Mouse (Mus musculus): ENCODE measurements around the gene Ccdc187. TPM values are rescaled to one million over a fixed set of nuclear protein-coding genes. Genes with fewer than 3 reads are reported as not detected.

The Ccdc187 gene
- polyA plus RNA-seq, 1 experiment from 2014 or later = 0.09 TPM

- 60% methylated on average over 7 of the region's 7 CpGs for WGBS (ENCODE audit: insufficient replicate concordance)
- H3K9ac ChIP-seq (ENCODE audit: low read depth, low read length) = no peak overlapping the region
- no peak overlapping the region for H3K4me2 ChIP-seq
Measured at GRCm38 (mm10) chr2:26299336-26299735, 5.0 kb upstream of the Ccdc187 start.

GRCm38 (mm10) chr2:26298856-26299230 lies 4.5 kb upstream of the Ccdc187 start:
- H3K9ac ChIP-seq (ENCODE audit: low read depth, low read length) = no peak overlapping the region; the same call in 1 of the 2 replicates
- 0 out of 2 replicates have a peak, but pooled peaks cover 2% of the 10 kb centered on the region for H3K27me3 ChIP-seq (ENCODE audit: control insufficient read depth, insufficient read depth, low read length)
- no peaks in the 10 kb centered on the region for H3K36me3 ChIP-seq (ENCODE audit: control insufficient read depth, insufficient read depth, low read length)
- peak overlapping the region; percentile 56; the same call in 1 of the 2 replicates for H3K4me2 ChIP-seq
- 28% methylated on average over 4 of the region's 4 CpGs for WGBS (ENCODE audit: insufficient replicate concordance)
- H3K4me3 ChIP-seq (ENCODE audit: low read depth, low read length) = no peak overlapping the region
- ATAC-seq (replicated peaks; ENCODE audit: insufficient number of reproducible peaks, low FRiP score, low TSS enrichment) = no peak
- H3K4me1 ChIP-seq (ENCODE audit: control insufficient read depth, insufficient read depth, low read length) = peaks cover 42% of the 10 kb centered on the region
- no peak overlapping the region for H3K27ac ChIP-seq (ENCODE audit: low read depth, low read length)
- no peaks in the 10 kb centered on the region for H3K9me3 ChIP-seq (replicated peaks; ENCODE audit: control insufficient read depth, low read length)

More at GRCm38 (mm10) chr2:26299336-26299735, 5.0 kb upstream of the Ccdc187 start:
- H3K27ac ChIP-seq (ENCODE audit: low read depth, low read length) = no peak overlapping the region
- H3K4me3 ChIP-seq (ENCODE audit: low read depth, low read length) = no peak overlapping the region
- no peaks in the 10 kb centered on the region for H3K9me3 ChIP-seq (replicated peaks; ENCODE audit: control insufficient read depth, low read length)
- peaks cover 42% of the 10 kb centered on the region for H3K4me1 ChIP-seq (ENCODE audit: control insufficient read depth, insufficient read depth, low read length)
- 0 out of 2 replicates have a peak, but pooled peaks cover 2% of the 10 kb centered on the region for H3K27me3 ChIP-seq (ENCODE audit: control insufficient read depth, insufficient read depth, low read length)
- no peak for ATAC-seq (replicated peaks; ENCODE audit: insufficient number of reproducible peaks, low FRiP score, low TSS enrichment)
- H3K36me3 ChIP-seq (ENCODE audit: control insufficient read depth, insufficient read depth, low read length) = no peaks in the 10 kb centered on the region

GRCm38 (mm10) chr2:26298208-26298855 lies 4.0 kb upstream of the Ccdc187 start:
- WGBS (ENCODE audit: insufficient replicate concordance) = 5% methylated on average over 10 of the region's 10 CpGs
- no peak overlapping the region for H3K9ac ChIP-seq (ENCODE audit: low read depth, low read length)
- no peak for ATAC-seq (replicated peaks; ENCODE audit: insufficient number of reproducible peaks, low FRiP score, low TSS enrichment)
- H3K27me3 ChIP-seq (ENCODE audit: control insufficient read depth, insufficient read depth, low read length) = 0 out of 2 replicates have a peak, but pooled peaks cover 2% of the 10 kb centered on the region
- H3K27ac ChIP-seq (ENCODE audit: low read depth, low read length) = no peak overlapping the region
- H3K36me3 ChIP-seq (ENCODE audit: control insufficient read depth, insufficient read depth, low read length) = no peaks in the 10 kb centered on the region
- no peaks in the 10 kb centered on the region for H3K9me3 ChIP-seq (replicated peaks; ENCODE audit: control insufficient read depth, low read length)
- H3K4me3 ChIP-seq (ENCODE audit: low read depth, low read length) = peak overlapping the region; percentile 6; the same call in 1 of the 2 replicates
- peak overlapping the region; percentile 56 for H3K4me2 ChIP-seq
- H3K4me1 ChIP-seq (ENCODE audit: control insufficient read depth, insufficient read depth, low read length) = peaks cover 42% of the 10 kb centered on the region

- H3K27ac ChIP-seq (ENCODE audit: low read depth, low read length) = peak overlapping the region; percentile 50
- H3K9ac ChIP-seq (ENCODE audit: low read depth, low read length) = peak overlapping the region; percentile 46; the same call in 1 of the 2 replicates
- 46% methylated on average over 6 of the region's 6 CpGs for whole genome bisulfite sequencing (ENCODE audit: insufficient replicate concordance)
- ATAC-seq (replicated peaks; ENCODE audit: insufficient number of reproducible peaks, low FRiP score, low TSS enrichment) = no peak
- H3K4me1 ChIP-seq (ENCODE audit: control insufficient read depth, insufficient read depth, low read length) = peaks cover 42% of the 10 kb centered on the region
- H3K4me3 ChIP-seq (ENCODE audit: low read depth, low read length) = no peak overlapping the region
- no peaks in the 10 kb centered on the region for H3K9me3 ChIP-seq (replicated peaks; ENCODE audit: control insufficient read depth, low read length)
- H3K36me3 ChIP-seq (ENCODE audit: control insufficient read depth, insufficient read depth, low read length) = no peaks in the 10 kb centered on the region
- no peak overlapping the region for H3K4me2 ChIP-seq
- H3K27me3 ChIP-seq (ENCODE audit: control insufficient read depth, insufficient read depth, low read length) = 0 out of 2 replicates have a peak, but pooled peaks cover 2% of the 10 kb centered on the region
Measured at GRCm38 (mm10) chr2:26296606-26297195, 2.3 kb upstream of the Ccdc187 start.

GRCm38 (mm10) chr2:26290133-26290532 lies 4.2 kb downstream of the Ccdc187 start:
- WGBS (ENCODE audit: insufficient replicate concordance) = 52% methylated on average over 5 of the region's 5 CpGs
- H3K4me3 ChIP-seq (ENCODE audit: low read depth, low read length) = no peak overlapping the region
- H3K9ac ChIP-seq (ENCODE audit: low read depth, low read length) = no peak overlapping the region
- no peaks in the 10 kb centered on the region for H3K9me3 ChIP-seq (replicated peaks; ENCODE audit: control insufficient read depth, low read length)
- no peak overlapping the region for H3K4me2 ChIP-seq
- no peaks in the 10 kb centered on the region for H3K27me3 ChIP-seq (ENCODE audit: control insufficient read depth, insufficient read depth, low read length)
- no peak overlapping the region for H3K27ac ChIP-seq (ENCODE audit: low read depth, low read length)
- ATAC-seq (replicated peaks; ENCODE audit: insufficient number of reproducible peaks, low FRiP score, low TSS enrichment) = no peak
- H3K4me1 ChIP-seq (ENCODE audit: control insufficient read depth, insufficient read depth, low read length) = no peaks in the 10 kb centered on the region
- H3K36me3 ChIP-seq (ENCODE audit: control insufficient read depth, insufficient read depth, low read length) = no peaks in the 10 kb centered on the region

- no peak overlapping the region for H3K4me2 ChIP-seq
- no peaks in the 10 kb centered on the region for H3K27me3 ChIP-seq (ENCODE audit: control insufficient read depth, insufficient read depth, low read length)
- no peaks in the 10 kb centered on the region for H3K4me1 ChIP-seq (ENCODE audit: control insufficient read depth, insufficient read depth, low read length)
- ATAC-seq (replicated peaks; ENCODE audit: insufficient number of reproducible peaks, low FRiP score, low TSS enrichment) = no peak
- 72% methylated on average over 7 of the region's 7 CpGs for WGBS (ENCODE audit: insufficient replicate concordance)
- H3K9ac ChIP-seq (ENCODE audit: low read depth, low read length) = no peak overlapping the region
- H3K36me3 ChIP-seq (ENCODE audit: control insufficient read depth, insufficient read depth, low read length) = no peaks in the 10 kb centered on the region
- H3K27ac ChIP-seq (ENCODE audit: low read depth, low read length) = no peak overlapping the region
- H3K4me3 ChIP-seq (ENCODE audit: low read depth, low read length) = no peak overlapping the region
- no peaks in the 10 kb centered on the region for H3K9me3 ChIP-seq (replicated peaks; ENCODE audit: control insufficient read depth, low read length)
Measured at GRCm38 (mm10) chr2:26286391-26286790, 8.0 kb downstream of the Ccdc187 start.

GRCm38 (mm10) chr2:26285804-26286203 lies 8.6 kb downstream of the Ccdc187 start:
- Histone ChIP-seq H3K27ac (ENCODE audit: low read depth, low read length) (no peak overlapping the region), H3K9me3 (replicated peaks; ENCODE audit: control insufficient read depth, low read length) (no peaks in the 10 kb centered on the region), H3K27me3 (ENCODE audit: control insufficient read depth, insufficient read depth, low read length) (peaks cover 5% of the 10 kb centered on the region; the same call in 1 of the 2 replicates), H3K4me2 (no peak overlapping the region), H3K36me3 (ENCODE audit: control insufficient read depth, insufficient read depth, low read length) (no peaks in the 10 kb centered on the region), H3K4me1 (ENCODE audit: control insufficient read depth, insufficient read depth, low read length) (no peaks in the 10 kb centered on the region), H3K9ac (ENCODE audit: low read depth, low read length) (no peak overlapping the region), H3K4me3 (ENCODE audit: low read depth, low read length) (no peak overlapping the region)
- WGBS (ENCODE audit: insufficient replicate concordance) = 67% methylated on average over 7 of the region's 7 CpGs
- no peak for ATAC-seq (replicated peaks; ENCODE audit: insufficient number of reproducible peaks, low FRiP score, low TSS enrichment)

- peaks cover 5% of the 10 kb centered on the region; the same call in 1 of the 2 replicates for H3K27me3 ChIP-seq (ENCODE audit: control insufficient read depth, insufficient read depth, low read length)
- no peak for ATAC-seq (replicated peaks; ENCODE audit: insufficient number of reproducible peaks, low FRiP score, low TSS enrichment)
- H3K36me3 ChIP-seq (ENCODE audit: control insufficient read depth, insufficient read depth, low read length) = no peaks in the 10 kb centered on the region
- H3K9ac ChIP-seq (ENCODE audit: low read depth, low read length) = no peak overlapping the region
- no peak overlapping the region for H3K4me3 ChIP-seq (ENCODE audit: low read depth, low read length)
- H3K4me2 ChIP-seq = no peak overlapping the region
- no peaks in the 10 kb centered on the region for H3K9me3 ChIP-seq (replicated peaks; ENCODE audit: control insufficient read depth, low read length)
- 78% methylated on average over 11 of the region's 11 CpGs for WGBS (ENCODE audit: insufficient replicate concordance)
- H3K4me1 ChIP-seq (ENCODE audit: control insufficient read depth, insufficient read depth, low read length) = no peaks in the 10 kb centered on the region
- H3K27ac ChIP-seq (ENCODE audit: low read depth, low read length) = no peak overlapping the region
Measured at GRCm38 (mm10) chr2:26280594-26280993, 13.8 kb downstream of the Ccdc187 start.

Measured in heart, embryonic 11.5 days (tissue).